Mouse (Mus musculus): ENCODE measurements around the gene 1500009C09Rik. TPM values are rescaled to one million over a fixed set of nuclear protein-coding genes. Genes with fewer than 3 reads are reported as not detected.
"Not testable (repeated sequence)": the region's sequence is repeated elsewhere in the genome, so short reads cannot be mapped to it uniquely, and the experiment has no call there.

Gene 1500009C09Rik
- total RNA-seq, 4 experiments from 2014 or later, result 0.35 to 0.62 (median 0.39) TPM

DNA sequence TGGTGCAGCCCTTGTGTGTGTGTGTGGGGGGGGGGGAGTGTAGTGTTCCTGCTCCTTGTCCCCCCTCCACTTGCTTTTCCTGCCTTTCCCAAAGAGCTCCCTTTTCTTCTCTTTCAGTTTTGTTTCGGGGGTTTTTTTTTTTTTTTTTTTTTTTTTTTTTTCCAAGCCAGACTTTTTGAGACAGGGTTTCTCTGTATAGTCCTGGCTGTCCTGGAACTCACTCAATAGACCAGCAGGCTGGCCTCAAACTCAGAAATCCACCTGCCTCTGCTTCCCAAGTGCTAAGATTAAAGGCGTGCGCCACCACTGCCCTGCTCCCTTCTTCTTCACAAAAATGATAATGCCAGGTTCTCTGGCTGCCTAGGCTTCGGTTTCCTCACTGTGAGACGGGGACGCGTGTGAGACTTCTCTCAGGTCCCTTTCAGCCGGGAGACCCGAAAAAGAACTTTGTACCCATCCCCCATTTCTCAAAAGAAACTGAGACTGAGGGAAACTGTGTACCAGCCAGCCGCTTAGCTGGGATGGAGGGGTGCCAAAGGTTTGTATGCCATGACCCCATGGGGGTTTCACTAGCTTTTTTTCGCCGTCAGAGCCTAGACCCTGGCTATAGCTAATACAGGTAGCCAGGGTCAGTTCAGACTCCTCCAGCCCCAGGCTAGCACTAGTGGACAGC, 32.1 kb upstream of the 1500009C09Rik start:
- no peak for DNase-seq

DNA sequence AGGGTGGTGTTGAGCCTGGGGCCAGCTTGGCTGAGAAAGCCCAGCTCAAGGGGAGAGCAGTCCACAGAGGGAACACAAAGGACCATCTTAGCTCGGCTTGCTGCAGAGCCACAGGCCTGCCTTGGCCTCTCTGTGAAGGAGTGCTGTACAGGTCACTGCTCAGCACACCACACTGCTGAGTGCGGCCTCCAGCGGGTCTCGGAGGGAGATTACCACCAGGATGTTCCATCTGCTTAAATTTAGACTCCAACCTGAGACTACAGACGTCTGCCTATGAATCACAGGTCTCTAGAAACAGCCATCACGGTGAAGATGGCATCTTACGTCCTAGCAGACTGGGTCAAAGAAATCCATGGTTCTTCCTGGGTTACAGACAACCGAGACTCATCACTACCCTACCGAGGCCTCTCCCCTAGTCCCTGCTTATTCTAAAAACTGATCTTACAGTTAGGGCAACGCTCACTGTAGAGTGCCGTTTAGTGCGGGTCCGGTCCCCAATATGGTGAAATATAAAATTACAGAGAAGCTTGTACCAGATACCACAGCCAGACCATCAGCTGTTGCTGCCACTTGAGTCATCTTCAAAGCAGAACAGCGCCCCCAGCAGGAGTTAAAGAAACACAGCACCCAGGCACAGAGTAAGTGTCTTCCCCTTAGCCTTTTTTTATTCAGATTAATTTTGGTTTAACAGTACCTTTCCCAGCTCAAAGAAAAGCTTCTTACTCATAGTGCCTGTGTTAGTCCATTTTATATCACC, 30.9 kb upstream of the 1500009C09Rik start:
- no peak for DNase-seq

DNA sequence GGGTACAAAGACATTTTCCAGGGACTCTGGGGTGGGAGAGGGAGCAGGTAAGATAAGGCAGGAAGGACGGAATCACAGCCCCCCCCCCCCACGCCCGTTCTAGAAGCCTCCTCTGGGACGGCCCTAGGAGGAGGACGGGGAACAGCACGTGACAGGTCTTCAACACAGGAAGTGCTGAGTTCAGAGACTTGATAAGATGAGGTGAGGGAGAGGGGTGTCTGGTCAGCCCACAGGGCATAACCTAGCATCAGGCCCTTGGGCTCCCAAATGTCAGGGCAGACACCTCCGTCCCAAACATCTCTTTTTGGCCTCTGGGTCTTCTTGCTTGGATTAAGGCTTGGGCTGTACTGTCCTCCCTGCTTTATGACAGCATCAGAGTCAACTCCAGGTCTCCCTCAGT, 28.9 kb upstream of the 1500009C09Rik start:
- DNase-seq, result no peak

DNA sequence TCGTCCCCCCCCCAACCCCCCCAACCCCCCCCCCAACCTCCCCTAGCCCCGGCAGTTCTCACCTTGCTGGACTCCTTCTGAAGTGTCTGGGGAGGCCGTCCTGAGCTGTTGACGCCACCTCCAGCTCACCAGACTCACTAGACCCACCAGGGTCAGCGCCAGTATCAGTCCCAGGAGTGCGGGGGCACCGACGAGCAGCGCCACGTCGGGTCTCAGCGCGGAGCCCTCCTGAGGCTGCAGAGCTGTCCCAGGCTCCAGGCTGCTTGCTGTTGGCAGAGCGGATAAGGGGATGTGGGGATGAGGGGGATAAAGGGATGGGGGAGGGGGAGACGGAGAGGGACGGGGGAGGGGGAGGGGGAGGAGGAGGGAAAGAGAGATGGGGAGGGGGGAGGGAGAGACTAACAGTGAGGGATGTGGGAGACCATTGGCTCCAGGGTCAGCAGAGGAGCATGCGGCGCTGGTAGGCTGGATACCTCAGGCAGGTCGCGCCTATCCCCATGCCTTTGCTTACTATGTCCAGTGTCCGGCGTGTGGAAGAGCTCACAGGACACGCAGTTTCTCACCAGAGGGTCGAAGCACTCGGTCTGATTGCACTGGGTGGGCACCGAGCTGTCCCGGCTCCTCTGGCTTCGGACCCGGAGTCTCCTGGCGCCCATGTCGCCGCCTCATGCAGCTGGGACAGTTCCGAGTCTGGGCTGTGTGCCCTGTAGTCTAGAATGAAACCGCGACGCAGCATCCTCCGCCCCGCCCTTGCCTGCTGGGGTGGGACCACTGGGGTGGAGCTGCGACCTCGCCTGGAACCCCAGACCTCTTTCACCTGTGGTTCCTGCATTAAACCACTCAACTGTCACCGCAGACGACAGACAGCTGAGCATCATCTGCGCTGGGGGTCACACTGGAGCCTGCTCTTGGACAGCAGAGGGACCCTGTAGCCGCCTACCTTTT, 28.3 kb upstream of the 1500009C09Rik start, which contains the start of gene Tnfrsf13c:
Gene Tnfrsf13c (minus strand): TSS at position 713 of the 945 bp plus-strand sequence.
- no peak for DNase-seq

DNA sequence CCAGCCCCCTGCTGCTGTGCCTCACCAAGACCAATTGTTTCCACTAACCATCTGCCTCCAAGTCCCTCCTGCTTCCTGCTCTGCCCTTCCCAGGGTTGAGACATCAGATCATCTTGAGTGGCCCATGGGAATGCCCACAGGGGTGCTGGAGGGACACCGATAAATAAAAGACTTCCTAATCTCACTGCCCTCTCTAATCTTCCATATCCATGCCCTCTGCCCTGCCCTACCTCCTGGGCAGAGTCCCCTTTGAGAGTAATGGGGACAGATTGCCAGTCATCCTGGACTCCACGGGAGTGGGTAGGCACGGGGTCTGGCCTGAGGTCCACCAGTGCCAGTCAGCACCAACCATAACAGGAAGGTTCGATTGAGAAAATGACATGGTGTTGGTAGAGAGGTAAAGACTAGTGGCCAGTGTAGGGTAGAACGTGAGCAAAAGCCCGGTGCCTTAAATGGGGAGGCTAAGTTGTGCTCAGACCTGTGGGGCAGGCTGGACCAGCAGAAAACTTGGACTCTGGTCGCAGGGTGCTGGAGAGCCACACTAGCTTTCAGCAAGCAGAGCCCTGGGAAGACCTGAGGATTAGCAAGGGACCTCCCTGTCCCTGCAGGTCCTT, 27.5 kb upstream of the 1500009C09Rik start:
- no peak for DNase-seq

DNA sequence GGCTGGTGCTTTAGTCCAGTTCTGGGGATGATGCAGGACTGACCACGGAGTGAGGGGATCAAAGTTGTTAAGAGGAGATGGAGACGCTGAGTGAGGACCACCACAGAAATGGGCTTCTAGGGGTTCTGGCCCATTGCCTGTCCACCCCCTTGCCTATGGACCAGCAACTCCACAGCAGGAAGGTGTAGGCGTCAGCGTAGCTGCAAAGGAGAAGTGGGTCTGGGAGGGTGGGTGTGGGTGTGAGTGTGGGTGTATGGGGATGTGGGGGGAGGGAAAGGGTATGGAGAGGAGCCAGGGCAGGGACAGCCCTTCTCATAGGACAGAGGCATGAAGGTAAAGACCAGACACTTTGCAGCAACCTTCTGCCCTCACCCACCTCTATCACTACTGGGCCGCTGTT, 26.4 kb upstream of the 1500009C09Rik start:
- no peak for DNase-seq

DNA sequence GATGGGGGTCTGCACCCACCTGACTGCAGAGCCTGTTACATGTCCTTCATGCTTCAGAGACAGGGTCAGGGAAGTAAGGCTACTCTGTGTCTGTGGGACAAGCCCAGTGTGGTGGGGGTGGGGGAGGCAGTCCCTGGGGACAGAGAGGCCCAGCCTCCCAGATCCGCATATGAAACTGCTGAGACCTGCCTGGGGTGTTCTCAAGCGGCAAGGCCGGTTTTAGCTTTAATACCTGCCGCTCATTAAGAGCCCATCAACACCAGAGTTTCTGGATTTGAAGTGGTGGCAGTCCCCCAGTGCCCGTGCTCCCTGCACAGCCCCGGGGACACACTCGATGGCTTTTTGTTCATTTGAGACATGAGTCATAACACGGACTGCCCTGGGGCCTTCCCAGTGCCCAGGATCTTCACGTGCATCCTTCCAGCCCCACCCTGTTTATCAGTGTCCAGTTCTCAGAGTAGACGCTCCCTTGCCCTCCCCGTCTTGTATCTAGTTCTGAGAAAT, 22.6 kb upstream of the 1500009C09Rik start:
- no peak for DNase-seq

DNA sequence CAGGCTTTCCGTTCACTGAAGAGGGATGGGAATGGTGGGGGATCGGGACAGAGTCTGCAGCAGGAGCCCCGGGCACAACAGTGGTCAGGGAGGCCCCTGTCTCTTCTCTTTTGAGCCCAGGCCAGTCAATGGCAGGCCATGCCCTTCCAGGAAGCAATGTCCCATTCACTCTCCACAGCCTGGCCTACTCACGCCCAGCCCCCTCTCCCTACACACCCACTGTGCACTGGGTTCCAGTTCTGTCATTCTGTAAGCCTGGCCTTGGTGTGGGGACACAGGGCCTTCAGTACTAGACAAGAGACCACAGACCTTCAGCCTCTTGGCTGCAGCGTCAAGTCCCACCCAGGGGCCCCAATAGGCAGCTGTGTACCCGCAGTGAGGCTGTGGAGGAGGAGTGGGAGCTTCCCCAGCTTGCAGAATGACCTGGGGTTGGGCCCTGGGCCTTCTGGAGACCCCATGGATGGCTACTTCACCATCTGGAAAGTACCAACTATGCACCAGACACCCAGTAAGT, 22.0 kb upstream of the 1500009C09Rik start:
- no peak for DNase-seq

DNA sequence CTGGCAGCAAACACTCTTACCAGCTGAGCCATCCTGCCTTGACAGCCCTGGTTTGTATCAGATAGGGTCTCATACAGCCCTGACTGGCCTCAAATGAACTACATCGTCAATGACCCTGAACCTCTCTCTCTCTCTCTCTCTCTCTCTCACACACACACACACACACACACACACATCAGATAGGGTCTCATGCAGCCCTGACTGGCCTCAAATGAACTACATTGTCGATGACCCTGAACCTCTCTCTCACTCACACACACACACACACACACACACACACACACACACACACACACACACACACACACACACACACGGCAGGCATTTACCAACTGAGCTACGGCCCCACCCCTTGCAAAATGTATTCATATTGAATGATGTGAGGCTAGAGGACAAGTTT, 21.1 kb upstream of the 1500009C09Rik start:
- DNase-seq, result no peak

DNA sequence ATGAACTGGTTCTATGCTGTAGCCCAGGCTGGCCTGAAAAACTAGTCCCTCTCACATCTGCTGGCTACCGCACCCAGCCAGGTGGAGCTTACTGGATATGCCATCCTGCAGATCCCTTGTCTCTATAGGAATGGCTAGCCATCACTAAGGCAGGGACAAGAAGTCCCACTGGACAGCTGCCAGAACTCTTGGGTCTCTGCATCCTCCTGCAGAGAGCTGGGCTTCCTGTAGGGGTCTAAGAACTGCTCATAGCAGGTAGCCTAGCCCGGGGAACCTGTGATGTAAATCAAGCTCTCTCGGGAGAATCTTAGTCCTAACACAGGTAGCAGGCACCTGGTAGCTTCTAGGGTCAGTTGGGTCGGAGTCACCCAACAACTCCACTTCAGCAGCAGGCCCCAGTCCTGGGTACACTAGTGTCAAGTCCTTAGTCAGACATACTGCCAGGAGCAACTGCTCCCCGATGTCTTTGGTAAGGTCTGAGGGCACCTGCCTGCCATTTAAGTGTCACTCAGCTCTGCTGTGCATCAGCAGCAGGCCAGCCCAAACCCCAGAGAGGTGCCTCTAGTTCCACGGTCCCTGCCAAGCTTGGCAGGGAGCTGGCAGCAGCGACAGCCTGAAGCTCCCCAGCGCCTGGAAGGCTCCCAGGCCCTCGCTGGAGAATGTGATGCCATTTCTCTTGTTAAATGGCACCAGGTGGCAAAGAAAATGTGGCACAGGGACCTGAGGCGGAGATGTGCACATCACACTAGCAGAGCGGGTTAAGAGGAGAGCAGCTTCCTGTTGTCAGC, 20.4 kb upstream of the 1500009C09Rik start:
- DNase-seq, result no peak

DNA sequence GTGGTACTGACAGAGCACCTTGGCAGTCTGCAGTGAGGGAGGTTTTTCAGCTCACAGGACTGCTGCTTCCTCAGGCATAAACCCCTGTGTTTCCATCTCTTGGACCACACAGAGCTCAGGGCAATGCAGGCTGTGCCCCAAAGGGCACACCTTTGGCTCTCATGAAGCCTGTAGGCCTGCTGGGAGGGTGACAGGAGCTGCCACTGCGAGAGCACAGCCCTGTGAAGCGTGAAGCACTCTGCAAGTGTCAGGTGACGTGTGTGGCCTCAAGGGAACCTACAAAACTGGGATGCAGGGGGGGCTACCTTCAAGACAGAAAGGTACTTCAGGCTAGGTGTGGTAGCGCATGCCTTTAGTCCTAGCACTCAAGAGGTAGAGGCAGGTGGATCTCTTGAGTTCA, 19.5 kb upstream of the 1500009C09Rik start:
- no peak for DNase-seq

DNA sequence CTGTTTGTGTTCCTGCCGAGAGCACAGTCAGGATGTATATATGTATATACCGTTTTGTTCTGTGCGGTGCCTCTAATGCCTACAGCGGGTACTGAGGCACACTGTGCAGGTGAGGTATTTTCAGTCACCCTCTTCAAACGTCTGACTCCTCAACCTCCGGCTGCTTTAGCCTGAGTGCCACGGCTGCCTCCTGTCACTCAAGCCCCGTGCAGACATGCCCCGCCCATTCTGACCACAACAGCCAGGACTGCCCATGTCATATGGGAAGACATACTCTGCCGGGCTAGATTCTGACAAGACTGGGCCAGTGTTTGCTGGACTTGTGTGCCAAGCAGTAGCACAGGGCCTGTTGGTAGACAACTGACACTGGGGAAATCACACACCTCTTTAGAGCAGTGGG, 16.5 kb upstream of the 1500009C09Rik start:
- DNase-seq, result no peak

DNA sequence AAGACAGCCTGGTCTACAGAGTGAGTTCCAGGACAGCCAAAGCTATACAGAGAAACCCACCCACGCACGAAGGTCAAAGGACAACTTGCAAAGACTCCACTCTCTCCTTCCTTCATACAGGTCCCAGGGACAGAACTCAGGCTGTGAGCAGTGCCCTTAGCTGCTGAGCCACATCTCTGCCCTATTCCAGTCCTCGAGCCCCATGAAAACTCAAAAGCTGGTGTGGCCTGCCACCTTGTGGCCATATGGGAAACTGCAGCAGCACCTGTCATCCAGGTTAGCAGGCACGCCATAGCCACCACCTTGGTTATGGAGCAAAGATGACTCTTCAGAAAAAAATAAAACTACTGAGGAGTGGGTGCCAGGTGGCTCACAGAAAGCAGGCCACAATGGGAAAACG, 15.6 kb upstream of the 1500009C09Rik start:
- DNase-seq, result peak; percentile 66

DNA sequence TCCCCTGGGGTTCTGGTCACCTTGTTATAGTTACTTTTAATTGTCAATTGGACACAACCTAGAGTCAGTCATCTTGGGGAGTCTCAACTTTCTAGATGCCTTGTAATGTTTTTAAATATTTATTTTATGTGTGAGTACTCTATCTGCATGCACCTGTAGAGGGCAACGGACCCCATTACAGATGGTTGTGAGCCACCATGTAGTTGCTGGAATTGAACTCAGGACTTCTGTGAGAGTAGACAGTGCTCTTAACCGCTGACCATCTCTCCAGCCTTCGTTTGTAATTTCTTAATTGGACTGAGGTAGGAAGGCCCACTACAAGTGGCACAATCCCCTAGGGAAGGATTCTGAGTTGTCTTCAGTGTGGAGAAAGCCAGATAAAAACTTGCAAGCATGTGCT, 8.9 kb upstream of the 1500009C09Rik start:
- no peak for DNase-seq

DNA sequence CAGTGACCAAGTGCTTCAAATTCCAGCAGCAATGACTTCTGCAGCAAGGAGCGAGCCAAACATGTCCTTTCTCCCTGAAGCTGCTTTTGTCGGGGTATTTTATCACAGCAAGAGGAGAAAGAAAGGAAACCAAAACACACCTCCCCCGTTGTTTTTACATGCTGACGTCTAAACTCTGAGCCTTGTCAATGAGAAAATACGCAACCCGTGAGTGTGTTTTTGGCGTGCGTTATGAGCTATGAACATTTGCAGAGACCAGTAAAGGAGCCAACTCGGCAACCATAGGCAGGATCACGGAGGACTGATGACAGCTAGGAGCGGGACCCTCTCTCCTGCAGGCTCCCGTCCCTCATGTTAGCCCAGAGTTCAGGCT, 8.5 kb upstream of the 1500009C09Rik start:
- no peak for DNase-seq

DNA sequence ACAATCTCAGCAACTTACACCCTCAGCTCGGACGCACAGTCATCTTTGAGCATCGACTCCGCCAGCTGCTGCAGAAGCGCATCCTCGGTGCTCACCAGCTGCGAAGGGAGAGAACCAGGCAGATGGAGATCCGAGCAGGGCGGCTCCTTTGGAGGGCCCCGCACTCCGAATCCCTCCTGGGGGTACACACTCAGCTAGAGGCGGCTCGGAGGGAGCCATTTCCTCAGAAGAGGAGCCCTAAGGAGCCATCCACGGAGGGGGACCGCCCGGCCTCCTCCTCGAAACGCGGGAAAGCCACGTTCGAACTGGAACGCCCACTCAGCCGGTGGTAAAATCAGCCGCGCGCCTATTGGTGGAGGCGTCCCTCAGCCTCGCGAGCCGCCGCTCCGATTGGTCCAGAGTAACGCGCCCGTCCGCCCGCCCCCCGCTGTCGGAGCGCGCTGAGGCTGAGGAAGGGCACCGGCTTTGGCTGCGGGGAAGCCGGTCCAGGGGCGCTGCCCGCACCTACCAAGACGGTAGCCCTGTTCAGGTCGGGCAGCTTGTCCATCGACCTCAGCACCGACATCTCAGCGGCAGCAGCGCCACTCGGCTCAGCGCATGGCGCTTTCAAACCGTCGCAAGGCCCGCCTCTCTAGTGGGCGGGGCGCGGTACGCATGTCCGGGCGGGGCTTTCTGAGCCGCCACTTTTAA, 7.9 kb upstream of the 1500009C09Rik start, which contains the start of gene Cenpm:
Gene Cenpm (minus strand): TSS at position 634 of the 690 bp plus-strand sequence.
- peak; percentile 82 for DNase-seq

DNA sequence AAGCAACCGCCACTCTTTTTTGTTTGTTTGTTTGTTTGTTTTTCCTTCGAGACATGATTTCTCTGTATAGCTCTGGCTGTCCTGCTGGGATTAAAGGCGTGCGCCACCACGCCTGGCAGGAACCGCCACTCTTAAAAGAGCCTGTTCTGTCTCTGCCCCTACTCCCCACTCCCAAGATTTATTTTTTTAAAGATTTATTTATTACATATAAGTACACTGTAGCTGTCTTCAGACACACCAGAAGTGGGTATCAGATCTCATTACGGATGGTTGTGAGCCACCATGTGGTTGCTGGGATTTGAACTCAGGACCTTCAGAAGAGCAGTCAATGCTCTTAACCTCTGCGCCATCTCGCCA, 7.4 kb upstream of the 1500009C09Rik start:
- not testable (repeated sequence) for DNase-seq

DNA sequence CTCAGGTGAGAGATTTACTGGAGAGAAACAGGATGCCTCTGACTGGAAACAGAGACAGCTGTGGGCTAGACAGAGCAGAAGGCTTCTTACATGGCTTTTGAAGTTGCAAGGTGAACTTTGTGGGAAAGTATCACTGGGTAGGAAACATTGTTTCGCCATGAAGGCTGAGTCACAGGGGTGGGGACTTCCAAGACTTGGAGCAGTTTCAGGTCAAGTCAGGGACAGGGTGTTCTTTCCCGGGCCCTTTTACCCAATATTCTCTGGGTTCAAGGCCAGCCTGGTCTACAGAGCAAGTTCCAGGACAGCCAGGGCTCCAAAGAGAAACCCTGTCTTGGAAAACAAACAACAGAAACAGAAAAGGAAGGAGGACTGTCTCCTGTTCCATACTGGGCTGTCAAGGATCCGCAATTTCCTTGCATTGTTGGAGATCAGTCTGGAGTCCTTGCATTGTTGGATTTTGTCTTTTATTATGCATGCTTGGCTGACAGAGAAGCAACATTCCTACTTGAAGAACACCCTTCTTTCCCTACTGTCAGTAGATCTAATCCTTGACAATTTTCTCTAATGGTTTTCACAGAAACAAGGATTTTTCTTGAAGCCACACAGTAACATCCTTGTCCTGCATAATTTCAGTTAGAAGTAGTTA, 4.9 kb upstream of the 1500009C09Rik start:
- peak; percentile 81 for DNase-seq

DNA sequence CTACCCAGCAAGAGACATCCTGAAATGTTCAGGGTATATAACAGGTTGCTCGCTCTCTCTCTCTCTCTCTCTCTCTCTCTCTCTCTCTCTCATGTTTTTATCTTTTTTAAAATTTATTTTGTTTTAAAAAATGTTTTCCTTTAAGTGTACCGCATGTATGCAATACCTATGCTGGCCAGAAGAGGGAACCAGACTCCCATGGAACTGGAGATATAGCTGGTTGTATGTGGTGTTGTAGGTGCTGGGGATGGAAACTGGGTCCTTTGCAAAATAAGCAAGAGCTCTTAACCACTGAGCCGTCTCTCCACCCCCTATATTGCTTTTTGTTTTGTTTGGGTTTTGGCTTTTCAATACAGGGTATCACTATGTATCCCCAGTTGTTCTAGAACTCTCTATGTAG, 618 bp upstream of the 1500009C09Rik start:
- DNase-seq, result no peak

DNA sequence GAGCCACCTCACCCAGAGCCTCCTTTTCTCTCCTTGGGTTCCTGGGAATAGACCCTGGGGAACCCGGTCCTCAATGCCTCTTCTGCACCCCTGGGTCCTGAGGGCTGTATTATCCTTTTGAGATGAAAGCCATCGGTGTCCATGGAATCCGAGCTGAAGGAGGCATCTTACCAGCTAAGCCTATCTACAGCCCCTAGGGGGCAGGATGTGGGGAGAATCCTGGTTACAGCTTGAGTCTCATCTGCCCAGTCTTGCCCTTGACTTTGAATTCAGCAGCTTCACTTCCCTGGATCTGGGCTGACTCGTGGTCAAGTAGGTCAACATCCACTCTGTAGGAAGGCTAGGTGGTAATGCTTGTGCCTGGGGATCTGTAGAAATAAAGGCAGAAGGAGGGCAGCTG, 3.1 kb downstream of the 1500009C09Rik start:
- DNase-seq, result no peak
